Mouse (Mus musculus) retina, postnatal 7 days (tissue): ENCODE data around the gene Gfm1.

Experiments used
- DNase-seq: peaks from one replicate; pipeline ENCODE4 v3.0.0-alpha.2; 2012; ENCODE audit warnings: low read depth, low spot score

Gfm1 gene

DNA sequence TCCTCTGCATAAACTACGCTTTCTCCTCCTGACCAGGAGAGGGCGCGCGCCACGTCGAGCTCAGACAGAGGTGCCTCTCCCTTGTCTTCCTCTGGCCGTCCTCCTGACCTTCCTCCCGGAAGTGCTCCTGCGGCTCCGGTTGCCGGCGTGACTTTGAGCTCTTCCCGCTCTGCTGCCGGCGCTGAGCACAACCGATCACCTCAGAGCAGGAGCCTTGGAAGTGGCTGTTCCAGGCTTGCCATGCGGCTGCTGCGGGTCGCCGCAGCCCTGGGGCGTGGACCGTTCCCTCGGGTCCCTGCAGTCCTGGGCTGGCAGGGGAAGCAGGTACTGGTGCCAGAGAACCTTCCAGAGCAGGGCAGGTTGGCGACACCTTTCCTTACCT lies at the start of gene Gfm1:
Gene Gfm1 (plus strand): TSS at position 98 of the 382 bp plus-strand sequence.
- peak; percentile 80 for DNase-seq

DNA sequence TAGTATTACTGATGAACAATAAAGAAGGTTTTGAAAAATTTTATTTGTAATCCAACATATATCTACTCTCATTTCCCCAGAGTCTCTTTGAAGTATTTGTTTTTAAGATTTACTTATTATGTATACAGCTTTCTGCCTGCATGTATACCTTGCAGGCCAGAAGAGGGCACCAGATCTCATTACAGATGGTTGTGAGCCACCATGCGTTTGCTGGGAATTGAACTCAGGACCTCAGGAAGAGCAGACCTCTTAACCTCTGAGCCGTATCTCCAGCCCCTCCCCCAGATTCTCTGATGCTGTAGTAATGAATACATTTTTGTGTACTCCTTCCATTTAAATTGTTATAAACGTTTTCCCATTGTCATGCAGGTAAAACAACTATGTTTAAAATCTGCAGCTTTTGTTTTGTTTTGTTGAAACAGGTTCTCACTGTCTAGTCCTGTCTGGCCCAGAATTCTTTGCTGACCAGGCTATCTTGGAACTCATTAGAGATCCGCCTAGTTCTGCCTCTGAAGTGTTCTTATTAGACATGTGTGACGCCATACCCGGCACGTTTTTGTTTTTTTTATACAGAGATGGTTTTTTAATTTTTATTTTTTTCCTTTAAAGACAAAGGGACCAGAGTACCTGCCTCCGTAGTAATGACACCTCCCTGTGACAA lies 428 bp upstream of the Gfm1 start:
- peak; percentile 13 for DNase-seq

DNA sequence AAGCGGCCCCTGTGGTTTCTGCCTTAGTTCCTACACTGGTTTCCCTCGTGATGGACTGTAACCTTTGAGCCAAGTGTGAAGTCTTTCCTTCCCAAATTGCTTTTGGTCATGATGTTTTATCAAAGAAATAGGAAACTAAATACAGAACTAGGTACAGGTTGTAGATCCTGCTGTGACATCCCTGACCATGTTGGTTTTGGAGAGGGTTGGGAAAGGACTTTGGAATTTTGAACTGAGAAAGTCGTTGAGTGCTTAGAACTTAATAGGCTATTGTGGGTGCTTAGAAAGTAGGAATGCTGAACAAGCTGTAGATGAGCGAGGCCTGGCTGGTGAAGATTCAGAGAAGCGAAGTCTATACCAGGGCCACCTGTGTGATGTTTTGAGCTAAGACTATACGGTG lies 4.1 kb downstream of the Gfm1 start:
- no peak for DNase-seq

DNA sequence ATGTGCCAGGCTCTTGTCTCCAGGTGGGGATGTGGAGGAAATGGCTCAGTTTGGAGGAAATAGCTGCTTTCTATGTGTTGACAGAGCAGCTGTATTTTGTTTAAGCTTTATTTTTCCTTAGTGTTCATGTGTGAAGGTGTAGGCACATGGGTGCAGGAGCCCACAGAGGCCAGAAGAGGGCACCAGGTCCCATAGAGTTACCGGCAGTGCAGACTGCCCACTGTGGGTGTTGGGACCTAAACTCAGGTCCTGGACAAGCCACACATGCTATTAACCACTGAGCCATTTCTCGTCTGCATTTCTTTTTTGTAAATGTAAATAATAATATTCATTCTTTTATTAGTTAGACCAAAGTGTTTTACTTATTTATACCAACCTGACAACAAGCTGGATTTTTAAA lies 17.2 kb downstream of the Gfm1 start:
- no peak for DNase-seq

DNA sequence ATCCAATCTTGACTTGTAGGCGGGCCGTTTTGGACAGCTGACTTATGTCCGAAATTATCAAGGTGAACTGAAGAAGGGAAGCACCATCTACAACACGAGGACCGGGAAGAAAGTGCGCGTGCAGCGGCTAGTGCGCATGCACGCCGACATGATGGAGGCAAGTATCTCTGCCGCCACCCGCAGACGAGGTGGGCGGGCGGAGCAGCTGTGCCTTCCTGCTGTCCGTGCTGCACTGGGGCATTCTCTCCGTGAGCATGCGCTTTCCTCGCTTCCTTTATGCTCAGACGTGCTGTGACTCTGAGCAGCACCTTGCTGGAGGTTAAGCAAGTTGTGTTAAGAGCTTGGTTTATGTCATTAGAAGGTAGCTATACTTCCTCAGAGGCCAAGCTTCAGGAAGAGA lies 19.8 kb downstream of the Gfm1 start:
- no peak for DNase-seq

DNA sequence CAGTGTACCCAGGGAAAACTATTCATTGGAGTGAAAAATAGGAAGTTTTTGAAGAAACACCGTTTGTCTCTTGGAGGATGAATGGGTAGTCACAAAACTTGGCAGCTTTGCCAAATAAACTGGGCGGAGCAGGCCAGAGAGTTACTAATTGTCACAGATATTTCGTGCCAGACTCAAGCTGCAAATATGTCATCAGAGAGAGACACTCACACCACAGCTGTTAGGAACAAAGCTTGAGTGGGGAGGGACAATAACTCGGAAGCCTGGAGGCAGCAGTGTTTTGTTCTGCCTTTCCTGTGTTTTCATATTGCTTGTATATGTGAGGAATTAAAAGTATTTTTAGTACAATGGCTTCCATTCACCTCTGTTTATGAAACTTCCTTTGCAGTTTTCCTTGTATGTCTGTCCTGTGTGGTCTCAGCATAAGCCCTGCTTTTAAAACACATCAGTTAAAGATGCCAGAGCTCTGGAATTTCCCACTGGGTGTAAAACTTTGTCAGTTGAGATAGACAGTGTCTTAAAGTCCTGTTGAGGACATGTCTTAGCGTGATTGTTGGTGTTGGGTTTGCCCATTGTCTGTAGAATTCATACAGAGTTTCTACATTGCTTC lies 20.8 kb downstream of the Gfm1 start:
- DNase-seq = no peak

DNA sequence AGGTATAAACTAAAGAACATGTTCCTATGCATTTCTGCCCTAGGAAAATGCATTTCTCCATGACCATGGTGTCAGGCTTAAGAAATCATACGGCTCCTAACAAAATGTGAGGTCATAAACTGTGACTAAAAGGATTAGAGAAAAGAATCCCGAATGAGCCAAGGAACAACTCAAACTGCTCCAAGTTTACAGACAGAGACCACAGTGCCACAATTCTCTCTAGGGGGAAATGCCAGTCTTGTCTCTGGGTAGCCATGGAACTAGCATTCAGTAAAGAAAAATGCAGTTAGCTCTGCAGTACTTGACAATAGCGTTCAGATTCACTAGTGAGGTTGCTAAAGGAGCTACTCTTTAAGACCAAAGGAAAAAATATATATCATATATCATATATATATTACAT lies 30.0 kb downstream of the Gfm1 start:
- DNase-seq = no peak

DNA sequence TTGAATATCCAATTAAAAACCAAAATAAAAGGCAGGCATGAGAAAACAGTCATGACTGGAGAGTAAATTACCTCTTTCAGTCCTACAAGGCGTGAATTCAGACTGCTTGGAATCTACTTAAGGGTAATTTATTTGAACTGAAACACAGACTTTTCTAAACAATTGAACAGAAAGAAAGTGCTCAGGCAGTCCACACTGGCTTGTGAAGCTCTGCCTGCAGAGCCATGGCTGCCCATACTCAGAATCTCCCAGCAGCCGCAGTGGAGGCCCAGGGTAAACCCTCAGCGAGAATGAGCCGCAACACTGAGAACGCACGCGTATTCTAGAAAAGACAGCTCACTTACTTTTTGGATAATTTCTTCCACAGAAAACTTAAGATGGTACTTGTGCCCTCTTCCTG lies 32.1 kb downstream of the Gfm1 start:
- DNase-seq = no peak

DNA sequence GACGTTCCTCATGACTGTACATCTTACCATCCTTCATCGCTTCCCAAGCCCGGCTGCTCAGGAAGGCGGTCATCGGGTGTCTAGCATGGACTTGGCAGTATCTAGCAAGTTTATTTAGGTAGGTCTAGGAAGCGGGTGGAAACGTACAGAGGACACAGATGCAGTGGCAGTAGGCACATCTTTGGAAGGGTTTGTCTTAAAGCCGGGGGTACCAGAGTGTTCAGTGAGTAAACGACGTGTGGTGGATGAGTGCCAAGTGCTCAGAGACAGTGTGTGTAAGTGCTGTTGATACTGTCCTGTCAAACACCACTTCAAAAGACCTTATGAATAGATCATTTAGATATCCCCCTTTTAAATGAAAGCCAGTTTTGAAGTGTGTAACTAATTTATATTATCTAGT lies 32.7 kb downstream of the Gfm1 start:
- DNase-seq = no peak

DNA sequence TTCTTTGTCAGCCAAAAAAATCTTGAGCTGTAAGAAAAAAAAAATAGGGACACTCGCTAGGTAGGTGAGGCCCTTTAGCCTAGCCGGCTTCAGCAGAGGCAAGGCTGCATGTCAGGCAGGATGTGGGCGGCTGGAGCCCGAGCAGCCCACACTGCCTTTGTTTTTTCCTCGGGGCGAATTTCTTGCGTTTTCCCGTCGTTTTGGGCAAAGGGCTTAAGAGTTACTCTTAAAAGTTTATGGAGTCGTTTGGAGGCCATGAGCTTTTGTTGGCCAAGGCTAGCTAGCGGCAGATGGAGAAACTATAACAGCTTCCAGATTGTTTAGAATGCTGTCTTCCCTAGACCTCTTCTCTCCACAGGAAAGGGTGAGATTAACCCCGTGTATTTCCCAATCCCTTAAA lies 33.1 kb downstream of the Gfm1 start:
- DNase-seq = no peak

DNA sequence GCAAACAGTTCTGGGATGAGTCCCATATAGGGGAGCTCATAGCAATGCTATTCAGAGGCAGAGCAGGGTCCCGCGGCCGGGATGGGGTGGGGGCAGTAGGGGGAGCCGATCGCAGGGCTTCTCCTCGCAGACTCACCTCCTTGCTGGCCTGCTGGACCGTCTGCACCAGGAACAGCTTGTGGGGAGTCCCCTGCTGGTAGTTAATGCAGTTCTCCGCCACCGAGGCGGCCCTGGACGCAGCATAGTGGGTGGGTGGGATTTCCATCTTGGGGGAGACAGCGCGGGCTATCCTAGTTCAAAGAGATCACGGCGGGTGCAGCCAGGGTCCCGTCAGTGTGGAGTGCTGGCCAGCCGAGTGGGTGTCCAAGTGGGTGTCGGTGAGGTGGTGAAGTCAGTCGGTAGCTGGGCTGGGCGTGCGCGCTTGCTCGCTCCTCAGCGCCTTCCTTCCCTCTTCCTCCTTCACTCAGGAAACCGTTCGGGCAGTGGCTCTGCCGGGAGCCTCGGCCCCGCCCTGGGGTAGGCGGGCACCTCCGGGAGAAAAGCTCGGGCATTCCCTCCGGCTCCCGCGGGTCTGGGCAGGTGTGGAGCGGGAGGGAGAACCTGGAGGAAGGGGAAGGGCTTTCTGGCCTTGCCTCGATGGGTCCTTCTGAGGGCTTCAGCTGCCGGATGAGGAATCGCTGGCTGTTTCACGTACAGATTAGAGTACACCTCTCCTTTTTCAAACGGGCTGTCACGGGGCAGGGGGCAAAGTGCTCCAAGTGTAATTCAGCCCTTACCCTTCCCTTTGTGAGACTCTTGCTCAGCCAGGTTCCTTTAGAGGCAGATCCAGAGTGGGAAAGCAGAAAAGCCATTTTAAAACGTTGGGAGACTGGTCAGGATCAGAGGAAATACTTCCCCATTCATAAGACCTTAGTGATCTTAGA lies 33.8 kb downstream of the Gfm1 start, which contains the start of gene Lxn:
Gene Lxn (minus strand): TSS at position 477 of the 923 bp plus-strand sequence.
- DNase-seq = no peak

DNA sequence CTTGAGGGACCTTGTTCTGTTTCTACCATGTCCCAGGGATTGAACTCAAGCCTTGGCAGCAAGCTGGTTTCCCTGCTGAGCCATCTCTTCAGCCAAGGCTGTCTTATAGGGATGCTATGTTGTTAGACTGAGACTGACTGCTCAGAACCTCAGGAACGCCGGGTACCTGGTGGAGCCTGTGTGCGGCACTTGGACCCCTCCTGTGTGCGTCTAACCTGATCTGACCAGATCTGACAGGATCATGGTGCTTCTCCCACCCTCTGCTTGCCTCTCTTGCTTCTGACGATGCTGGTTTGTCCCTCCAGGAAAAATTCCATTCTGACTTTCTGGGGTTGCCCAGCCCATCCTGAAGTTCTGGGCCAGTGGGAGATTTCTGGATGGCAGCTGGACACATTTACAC lies 36.7 kb downstream of the Gfm1 start:
- no peak for DNase-seq

DNA sequence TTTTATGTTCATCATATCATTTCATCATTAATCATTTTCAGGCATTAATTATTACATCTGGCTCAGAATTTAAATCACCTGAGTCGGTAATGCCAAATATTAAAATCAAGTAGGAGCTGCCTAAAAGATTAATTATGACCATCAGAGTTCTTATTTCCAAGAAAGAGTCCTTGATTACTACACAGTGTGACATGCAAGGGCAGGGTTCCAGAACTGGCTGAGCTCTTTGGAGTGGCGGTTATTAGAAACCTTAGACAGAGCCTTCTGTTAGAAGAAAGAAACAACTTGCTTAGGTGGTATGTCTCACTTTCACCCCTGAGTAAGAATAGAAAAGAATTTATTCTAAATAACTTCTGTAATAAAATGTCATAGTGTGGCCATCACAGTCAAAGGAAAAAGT lies 37.4 kb downstream of the Gfm1 start:
- no peak for DNase-seq

DNA sequence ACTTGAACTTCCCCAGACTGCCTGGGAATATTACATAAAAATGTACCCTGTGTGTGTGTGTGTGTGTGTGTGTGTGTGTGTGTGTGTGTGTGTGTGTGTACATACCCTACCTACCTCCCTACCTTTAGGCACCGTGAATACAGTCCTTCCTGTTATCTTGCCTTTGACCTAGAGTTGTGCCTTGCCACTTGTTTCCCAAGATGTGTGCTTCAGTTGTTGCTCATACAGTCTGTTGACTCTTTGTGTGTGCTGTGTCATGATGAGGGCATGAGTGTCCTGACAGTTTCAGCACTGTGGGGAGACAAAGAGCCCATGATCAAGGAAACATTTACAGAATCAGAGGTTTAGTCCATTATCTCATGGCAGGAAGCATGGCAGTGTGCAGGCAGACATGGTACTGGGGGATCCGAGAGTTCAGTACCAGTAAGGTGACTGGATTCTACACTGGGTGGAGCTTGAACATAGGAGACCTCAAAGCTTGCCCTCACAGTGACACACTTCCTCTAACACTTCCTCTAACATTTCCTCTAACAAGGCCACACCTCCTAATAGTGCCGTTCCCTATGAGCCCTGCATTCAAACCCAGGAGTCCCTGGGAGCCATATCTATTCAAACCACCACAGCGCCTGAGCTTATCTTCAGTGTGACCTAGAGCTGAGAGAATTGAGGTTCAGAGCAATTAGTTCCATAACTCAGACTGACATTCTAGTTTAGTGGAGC lies 41.7 kb downstream of the Gfm1 start:
- no peak for DNase-seq

DNA sequence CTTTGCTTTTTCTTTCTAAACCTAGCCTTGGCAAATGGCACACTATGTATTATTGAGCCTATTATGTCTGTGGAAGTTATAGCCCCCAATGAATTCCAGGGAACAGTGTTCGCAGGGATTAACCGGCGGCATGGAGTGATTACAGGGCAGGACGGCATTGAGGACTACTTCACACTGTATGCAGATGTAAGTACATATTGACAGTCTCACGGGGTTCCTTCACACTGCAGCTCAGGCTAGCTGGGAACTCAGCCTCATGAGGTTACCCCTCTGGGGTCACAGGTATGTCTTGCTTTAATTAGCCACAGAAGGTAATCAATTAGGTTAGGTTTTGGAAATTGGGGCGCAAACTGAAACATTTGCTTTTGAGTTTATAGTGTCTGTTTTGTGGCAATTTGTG lies 43.5 kb downstream of the Gfm1 start:
- DNase-seq = no peak

DNA sequence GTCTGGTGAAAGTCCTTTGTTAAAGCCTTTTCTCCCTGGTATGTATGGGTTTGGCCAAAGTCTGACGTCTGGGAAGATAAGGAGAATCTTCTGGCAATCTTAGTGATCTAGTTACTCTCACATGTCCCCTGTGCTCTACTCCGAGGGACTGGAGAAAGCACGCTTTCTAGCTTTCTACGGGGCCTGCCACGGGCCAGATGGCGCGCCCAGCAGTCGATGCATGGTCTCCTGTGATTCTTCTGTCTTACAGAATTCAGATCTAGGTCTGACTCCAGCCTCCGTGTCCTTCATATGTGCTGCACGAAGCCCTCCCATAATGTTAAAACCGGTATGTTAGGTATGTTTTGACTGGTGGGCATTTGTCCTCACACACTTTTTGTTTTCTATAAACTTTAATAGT lies 49.9 kb downstream of the Gfm1 start:
- DNase-seq = no peak

DNA sequence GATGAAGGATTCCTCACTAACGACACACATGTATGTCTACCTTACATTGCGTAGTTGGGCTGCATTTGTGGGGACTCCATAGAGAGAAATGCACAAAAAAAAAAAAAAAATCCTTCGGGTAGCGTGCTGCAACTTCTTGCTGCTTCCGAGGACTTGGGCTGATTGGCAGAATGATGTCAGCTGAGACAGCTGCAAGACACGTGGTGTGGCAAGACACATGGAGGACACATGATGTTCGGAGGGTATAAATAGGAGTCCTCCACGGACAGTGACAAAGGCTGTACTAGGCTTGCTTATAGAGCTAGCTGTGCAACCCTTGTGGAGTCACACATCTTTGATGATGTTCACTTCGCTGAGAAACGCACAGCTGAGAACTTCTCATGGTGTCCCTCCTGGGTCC lies 52.5 kb downstream of the Gfm1 start:
- no peak for DNase-seq

DNA sequence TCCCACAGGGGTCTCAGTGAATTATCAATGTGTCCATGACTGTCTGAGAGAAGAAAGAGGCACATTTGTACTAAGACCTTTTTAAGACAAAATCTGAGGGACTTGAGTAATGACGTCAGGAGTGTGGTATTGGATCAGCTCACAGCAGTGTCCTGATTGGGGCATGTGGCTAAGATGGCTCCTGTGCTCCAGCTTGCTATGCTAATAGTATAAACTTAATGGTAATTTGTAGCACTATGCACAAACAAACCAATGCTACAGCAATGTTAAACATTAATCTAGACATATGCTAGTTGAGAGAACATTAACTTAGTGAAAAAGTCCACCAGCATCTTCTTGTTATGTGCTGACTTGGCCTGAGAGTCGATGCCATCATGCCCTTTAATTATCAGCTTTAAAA lies 55.3 kb downstream of the Gfm1 start:
- no peak for DNase-seq

DNA sequence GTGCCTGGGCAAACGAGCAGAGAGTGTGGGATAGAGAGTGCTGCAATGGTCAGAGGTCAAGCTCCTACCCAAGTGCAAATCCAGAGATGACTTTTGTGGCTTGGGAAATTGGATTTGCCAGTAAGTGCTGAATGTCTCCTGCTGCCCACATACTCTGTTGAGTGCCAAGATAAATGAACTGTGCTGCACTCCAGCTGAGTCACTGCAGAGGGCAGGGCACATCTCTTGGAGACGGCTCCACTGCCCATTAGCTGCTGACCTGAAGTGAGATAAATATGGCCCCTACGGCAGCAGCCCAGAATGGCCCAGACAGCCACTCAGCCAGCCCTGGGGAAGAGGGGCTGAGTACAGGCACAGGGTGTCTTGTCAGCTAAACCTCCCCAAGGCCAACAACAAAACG lies 60.3 kb downstream of the Gfm1 start:
- no peak for DNase-seq

DNA sequence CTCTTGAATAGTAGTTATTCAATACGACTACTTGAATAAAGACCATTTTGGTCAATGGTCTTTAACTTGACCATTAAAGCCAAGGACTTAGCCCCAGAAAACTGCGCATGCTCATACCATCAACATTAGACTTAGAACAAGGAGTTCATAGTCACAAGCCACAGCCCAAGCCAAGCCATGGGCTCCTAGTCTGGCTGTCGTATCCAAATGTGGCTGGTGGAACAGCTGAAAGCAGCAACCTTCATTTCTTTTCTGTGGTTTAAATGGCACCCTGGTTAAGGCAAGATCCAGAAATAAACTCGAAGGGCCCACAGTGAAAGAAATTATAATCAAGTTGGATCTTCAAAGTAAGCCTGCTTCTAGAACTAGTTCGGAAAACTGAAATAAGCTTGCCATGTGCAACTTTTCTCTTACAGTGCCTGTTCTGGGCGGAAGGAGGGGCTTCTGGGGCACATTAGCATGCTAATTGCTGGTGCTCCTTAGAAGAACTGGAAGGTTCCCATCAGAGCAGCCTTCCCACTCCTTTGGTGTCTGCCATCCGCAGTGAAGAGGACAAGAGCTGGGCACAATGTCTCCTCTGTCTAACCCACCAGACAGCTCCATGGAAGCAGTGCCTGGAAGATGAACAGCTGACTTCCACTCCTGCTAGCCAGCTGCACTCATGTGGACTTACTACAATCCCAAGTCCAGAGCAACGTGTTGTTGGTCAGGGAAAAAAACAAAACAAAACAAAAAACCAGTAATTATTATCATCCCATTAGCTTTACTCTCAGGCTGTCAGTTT lies 62.4 kb downstream of the Gfm1 start:
- no peak for DNase-seq

DNA sequence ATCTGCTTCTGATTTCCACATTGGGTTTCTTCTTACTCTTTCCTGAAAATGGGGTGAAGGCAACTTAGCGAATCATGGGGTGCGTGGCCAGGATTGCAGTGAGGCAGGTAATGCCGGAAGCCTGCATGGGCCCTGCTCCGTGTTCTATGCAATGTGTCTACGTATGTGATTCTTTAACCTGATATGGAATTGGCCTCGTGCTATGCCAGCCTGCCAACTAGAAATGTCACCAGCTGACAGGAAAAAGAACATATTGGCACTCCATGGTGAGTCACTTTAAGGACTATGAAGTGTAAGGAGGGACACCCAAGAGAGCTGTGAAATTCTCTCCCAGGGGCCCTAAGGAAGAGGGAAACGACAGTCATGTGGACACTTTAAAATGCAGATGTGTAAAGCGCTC lies 63.2 kb downstream of the Gfm1 start:
- no peak for DNase-seq
